Mouse (Mus musculus): ENCODE measurements around the gene Max. TPM values are rescaled to one million over a fixed set of nuclear protein-coding genes. Genes with fewer than 3 reads are reported as not detected.

Max gene
- total RNA-seq, 2 experiments from 2014 or later = 73.4 to 79.8 TPM

DNA sequence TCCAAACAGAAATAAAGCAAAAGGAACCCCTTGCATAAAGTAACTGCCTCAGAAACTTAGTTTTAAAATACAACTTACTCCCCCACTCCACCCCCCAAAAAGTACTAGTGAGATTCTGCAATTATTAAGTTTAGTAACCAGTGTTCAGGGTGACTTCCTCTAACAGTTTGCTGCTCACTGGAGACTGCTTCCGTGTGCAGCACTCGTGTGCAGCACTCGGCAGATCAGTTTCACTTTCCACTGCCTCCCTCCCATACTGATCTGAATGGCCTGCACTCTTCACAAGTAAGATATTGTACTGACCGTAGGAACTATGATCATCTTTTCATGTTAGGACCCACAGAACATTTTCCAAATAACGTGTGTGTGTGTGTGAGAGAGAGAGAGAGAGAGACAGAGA, 4.3 kb downstream of the Max start:
- no peak for DNase-seq (ENCODE audit: low spot score in 2 of 2)

DNA sequence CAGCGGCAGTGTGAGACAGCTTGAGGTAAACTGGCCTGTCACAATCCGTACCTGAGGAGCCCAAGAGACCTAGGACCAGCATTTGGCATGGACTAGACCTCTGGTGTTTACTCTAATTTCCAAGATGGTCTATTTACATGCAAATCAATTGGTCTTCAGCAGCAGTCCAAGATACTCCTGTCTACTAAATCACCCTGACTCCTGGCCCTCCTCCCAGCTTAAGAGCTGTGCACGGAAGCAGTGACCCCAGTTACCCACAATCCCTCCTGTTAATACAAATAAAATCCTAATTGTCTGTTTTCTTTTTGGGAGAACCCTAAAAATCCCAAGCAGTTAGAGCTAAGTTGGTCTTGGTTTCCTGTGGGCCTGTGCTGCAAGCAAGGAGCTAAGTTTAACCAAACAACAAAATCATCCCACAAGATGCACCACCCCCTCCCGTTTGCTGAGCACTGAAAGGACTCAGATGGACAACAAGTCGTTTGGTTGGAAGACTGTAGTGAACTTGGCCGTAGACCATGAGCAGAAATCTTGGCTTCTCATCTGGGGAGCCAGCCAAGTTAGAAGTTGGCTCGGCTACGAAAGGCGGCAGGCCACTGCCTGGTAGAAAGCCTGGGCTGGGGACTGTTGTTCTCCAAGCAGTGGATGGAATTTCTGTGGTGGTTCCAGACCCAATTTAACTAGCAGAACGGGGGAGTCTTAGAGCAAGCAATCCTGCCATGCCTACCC, 7.1 kb downstream of the Max start:
- peak; percentile 70 to 80 for DNase-seq (ENCODE audit: low spot score in 2 of 2)

GRCm38 (mm10) chr12:76953750-76954363, 8.1 kb downstream of the Max start:
- no peak for DNase-seq (ENCODE audit: low spot score in 2 of 2)

DNA sequence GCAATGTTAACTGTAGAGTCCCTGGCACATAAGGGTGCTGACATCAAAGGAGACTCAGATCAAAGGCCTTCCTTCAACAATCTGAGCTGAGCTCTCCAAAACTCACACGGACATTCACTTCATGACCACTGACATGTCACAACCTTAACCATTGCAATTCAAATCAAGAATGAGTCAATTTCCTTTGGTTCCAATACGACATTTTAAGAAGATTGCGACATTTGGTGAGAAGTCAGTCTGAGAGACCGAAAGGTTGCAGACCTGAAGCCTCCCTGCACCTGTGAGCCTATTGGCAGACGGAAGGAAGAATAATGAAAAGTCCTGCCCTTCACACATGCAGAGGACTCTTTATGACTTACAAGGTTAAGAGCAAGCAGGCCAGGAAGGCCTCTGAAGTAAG, 11.7 kb downstream of the Max start:
- no peak for DNase-seq (ENCODE audit: low spot score in 2 of 2)

- no peak for DNase-seq (ENCODE audit: low spot score in 2 of 2)
Observed at GRCm38 (mm10) chr12:76948781-76949180, 13.2 kb downstream of the Max start.

- no peak for DNase-seq (ENCODE audit: low spot score in 2 of 2)
Observed at GRCm38 (mm10) chr12:76948185-76948584, 13.8 kb downstream of the Max start.

- DNase-seq (ENCODE audit: low spot score in 2 of 2) = no peak
Observed at GRCm38 (mm10) chr12:76947487-76947886, 14.5 kb downstream of the Max start.

- no peak for DNase-seq (ENCODE audit: low spot score in 2 of 2)
Observed at GRCm38 (mm10) chr12:76943466-76943865, 18.5 kb downstream of the Max start.

- DNase-seq (ENCODE audit: low spot score in 2 of 2) = no peak
Observed at GRCm38 (mm10) chr12:76943046-76943445, 19.0 kb downstream of the Max start.

DNA sequence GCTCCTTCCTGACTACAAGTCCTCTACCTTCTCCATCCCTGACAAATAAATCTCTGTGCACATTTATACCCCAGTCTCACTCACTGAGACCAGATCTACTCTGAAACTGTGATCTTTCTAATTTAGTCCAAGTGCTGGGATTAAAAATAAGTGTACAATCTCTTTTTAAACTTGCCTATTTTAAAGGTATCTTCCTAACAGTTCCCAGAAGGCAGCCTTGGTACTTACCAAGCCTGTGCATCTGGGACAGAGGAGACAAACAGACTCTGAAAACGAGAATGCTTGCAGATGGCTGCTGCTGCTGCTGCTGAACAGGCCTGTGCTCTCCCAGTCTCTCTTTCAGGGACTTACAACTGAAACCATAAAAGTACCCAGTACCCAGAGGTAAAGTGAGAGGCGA, 19.5 kb downstream of the Max start:
- no peak for DNase-seq (ENCODE audit: low spot score in 2 of 2)

DNA sequence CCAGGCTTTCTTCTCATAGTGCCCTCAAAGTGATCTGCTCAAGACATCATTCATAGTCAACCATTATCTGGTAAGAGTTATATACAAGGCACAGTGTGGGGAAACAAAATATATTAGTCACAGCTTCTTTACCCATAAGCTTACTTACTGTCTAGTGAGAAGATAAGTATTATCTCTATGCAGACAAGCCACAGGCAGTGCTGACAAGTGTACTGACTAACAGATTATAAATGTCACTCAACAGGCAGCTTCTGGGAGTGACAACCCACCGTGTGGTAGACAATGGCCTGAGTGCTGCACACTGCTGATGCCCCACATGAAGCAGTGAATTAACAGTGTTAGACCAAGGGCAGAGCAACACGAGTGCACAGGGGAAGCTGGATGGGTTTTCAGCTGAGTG, 20.5 kb downstream of the Max start:
- no peak for DNase-seq (ENCODE audit: low spot score in 2 of 2)

- no peak for DNase-seq (ENCODE audit: low spot score in 2 of 2)
Observed at GRCm38 (mm10) chr12:76938013-76938412, 24.0 kb downstream of the Max start.

DNA sequence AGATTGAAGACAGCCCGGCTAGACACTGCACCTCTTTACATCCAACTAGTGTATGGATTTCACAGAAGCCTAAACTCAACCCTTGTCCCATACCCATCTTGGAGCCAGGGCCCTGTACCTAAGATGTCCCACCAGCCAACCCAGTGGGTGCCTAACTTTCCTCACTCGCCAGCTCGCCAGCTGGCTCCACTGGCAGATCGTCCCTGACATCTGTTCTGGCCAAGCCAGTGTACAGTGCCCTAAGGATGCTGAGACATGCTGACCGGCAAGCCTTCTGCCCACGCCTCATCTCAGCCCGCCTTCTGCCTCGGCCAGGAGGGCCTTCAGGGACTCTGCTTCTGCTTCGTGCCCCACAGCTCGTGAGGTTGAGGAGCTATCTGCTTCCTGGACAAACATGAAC, 25.8 kb downstream of the Max start:
- DNase-seq (ENCODE audit: low spot score in 2 of 2) = no peak

- no peak for DNase-seq (ENCODE audit: low spot score in 2 of 2)
Observed at GRCm38 (mm10) chr12:76934438-76934837, 27.6 kb downstream of the Max start.

GRCm38 (mm10) chr12:76932688-76933060, 29.3 kb downstream of the Max start:
- DNase-seq (ENCODE audit: low spot score in 2 of 2) = no peak

- DNase-seq (ENCODE audit: low spot score in 2 of 2) = no peak
Observed at GRCm38 (mm10) chr12:76931739-76932687, 30.0 kb downstream of the Max start.

- no peak for DNase-seq (ENCODE audit: low spot score in 2 of 2)
Observed at GRCm38 (mm10) chr12:76930177-76930576, 31.8 kb downstream of the Max start.

DNA sequence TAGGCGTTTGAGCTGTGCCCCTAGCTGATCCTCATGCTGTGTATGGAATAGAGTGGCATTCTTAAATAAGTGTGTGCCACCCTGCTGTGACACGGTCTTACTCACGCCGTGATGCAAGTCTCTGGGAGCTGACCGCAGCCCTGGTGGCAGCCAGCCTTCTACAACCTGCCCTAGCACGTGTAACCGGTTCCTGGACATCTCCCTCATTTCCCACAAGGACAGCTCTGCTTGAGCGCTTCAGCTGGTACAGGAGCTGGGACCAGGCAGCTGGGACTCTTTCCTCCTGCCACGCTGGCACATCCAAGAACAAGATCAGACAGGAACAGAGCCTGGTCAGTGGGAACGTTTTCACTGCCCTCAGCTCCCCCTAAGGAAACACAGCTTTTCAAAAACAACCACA, 34.5 kb downstream of the Max start:
- no peak for DNase-seq (ENCODE audit: low spot score in 2 of 2)

DNA sequence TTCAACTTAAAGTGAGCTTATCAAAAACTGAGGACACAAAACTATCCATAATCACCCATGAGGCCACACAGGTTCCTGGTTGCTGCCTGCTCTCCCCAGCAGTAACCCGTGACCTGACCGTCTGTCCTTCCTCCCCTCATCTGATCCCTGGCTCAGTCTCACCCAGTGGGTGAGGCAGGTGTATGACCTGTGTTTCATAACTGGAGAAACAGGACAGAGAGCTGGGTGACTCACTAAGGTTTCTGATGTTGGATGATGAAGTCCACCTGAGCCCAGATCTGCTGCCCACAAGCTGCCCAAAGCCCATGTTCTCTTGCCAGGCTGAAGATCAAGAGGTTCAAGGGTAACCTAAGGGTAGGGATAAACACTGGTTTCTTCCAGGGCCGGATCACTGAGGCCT, 35.0 kb downstream of the Max start:
- DNase-seq (ENCODE audit: low spot score in 2 of 2) = no peak

DNA sequence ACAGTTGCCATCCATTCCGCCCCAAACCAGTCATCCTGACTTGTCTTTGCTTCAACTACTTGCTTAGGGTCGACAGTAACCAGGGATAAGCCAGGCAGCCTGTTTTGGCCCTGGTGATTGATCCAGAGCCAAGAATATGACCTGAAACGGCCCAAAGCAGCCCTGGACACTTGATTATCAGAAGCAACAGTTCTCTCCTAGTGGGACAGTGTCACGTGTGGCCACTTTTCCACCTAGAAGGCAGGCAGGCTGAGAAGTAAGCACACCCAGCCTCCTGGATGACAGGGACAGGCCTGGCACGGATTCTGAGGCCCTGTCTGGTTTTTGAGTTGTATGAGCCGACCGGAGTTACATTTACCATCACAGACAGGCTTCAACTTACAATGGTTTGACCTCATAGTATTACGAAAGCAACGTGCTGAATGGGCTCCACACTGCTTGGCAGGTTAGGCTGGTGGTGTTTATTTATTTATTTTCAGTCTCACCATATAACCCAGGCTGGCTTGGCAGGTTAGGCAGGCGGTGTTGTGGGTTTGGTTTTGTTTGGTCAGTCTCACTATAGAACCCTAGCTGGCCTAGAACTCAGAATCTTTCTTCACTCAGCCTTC, 35.6 kb downstream of the Max start:
- no peak for DNase-seq (ENCODE audit: low spot score in 2 of 2)

- DNase-seq (ENCODE audit: low spot score in 2 of 2) = no peak
Observed at GRCm38 (mm10) chr12:76924904-76925604, 36.9 kb downstream of the Max start.
